Mouse (Mus musculus) megakaryocyte-erythroid progenitor cell, adult 5-6 weeks (primary cell): Measurements from ENCODE around the gene Hist2h2be. TPM values are rescaled to one million over a fixed set of nuclear protein-coding genes. Genes with fewer than 3 reads are reported as not detected.

Experiments
- ATAC-seq: replicated peaks from 2 replicates; pipeline ENCODE4 v1.8.0; 2016; ENCODE audit warnings: mild to moderate bottlenecking, inconsistent platforms; ENCODE audit not compliant: severe bottlenecking, poor library complexity, low FRiP score, low TSS enrichment
- total RNA-seq, 2 experiments: library from RNA; stranded (forward) in 1 of 2; stranded (reverse) in 1 of 2; fragments of 200-1000, 215-1000 nt in 1 of 2; fragments of >200 nt in 1 of 2; fragmentation: Nextera tagmentation in 1 of 2; gene quantifications; 2 replicates each; pipeline ENCODE4 v1.2.3; 2014 to 2017

The Hist2h2be gene
- total RNA-seq, 2 experiments from 2014 or later: 10.0 to 10.8 TPM

DNA sequence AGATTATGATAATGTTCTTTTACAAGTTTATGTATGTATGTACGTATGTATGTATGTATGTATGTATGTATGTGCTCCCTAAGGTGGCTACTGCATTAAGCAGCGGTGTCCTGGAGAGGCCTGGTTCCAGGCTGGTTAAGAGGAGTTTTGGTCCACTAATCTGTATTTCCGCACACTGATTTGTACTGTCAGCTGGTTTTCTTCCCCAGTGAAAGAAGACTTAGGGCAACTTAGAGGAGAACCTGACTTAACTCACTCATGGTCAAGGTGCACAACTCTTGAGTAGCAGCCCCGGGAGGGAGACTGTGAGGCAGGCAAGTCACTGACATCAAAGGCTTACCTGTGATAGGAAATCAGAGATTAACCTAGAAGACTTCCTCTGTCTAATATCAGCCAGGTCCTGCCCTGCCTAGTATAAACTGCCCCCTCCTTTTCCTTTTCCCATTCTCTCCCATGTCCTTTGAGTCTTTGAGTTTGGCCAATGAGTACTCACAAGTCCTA is 16.0 kb downstream of the Hist2h2be start:
- no peak for ATAC-seq

DNA sequence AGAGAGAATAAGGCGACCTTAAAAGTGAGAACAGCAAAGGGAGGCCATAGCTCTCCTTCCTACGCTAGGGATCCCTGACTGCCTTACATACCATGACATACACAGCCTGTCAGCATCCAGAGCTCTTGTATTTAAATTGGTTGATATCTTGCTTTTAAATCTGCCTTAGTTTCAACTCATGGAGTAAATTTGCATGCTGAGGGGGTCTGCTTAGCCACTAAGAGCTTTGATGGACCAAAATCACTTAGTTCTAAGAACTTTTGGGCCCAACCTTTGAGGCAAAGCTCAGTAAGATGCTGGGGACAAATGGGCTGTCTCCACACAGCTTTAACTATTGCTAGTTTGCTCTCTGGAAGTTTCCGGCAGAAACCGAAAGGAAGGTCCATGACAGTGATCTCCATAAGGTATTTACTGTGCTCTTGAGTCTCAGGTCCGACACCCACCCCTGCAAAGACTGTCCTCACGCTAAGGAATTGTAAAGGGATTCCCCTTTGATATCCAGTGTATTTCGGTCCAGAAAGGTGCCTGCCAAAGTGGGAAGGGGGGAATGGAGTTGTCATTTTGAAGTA is 16.5 kb downstream of the Hist2h2be start:
- ATAC-seq: no peak

DNA sequence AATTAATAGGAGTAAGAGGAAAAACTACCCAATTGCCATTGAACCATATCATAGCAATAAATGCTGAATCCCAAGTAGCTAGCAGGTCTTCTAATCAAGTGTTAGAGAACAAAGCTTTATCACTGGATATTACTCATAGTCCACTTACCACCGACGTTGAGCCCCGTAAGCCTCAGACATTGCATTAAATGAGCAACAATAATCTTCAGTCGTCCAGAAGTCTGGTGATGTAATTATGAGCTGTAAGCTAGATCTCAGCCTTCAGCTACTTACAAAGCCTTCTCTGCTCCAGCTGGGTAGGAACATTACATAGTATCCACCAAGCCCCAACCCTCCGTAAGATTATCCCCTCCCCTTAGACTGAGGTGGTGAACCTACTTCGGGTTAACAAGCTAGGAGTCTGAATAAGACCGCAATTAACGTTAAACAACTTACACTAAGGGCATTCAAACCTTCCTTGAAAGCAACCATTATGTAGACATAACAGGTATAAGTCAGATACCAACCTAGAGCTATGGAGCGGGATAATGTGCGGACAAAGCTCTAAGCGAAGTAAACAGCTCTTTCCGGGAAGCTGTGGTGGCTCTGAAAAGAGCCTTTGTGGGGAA is 17.1 kb downstream of the Hist2h2be start:
- ATAC-seq: peak; percentile 11

DNA sequence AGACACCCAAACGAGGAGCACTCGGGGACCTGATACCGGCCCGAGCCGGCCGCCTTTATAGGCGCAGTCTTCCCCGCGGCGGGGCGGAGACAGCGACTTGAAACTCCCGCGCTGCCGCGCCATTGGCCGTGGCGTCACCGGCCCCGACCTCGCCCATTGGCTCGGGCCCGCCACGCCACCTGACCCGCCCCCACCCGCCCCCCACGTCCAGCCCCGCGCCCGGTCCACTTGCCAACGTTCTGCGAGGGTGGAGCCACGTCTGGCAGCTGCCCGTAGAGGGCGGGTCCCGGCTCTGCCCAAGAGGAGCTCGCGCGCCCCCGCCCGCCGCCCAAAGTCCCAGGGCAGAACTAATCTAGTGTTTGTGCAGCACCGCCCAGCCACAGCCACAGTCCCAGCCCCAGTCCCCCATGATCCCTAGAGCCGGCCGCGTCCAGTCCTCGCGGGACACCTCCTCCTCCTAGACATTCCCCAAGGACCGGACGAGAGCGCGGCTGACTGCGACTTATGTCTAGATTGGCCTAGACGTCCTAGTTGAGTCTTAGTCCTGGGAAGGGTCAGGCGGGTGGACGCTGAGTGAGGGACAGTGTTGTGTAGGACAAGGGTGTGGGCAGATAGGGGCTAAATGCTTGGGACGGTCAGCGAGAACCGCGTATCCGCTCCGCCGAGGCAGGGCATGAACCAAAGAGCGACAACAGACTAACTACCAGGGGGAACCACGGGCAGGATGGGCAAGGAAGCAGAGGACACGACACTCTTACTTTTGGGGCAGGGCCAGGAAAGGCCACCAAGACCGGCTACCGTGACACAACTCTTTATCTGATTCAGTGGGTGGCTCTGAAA is 18.3 kb downstream of the Hist2h2be start, which contains the start of gene Hist2h3c2:
Hist2h3c2 (minus strand) TSS at position 174 of the 840 bp plus-strand sequence.
- ATAC-seq: peak; percentile 75

DNA sequence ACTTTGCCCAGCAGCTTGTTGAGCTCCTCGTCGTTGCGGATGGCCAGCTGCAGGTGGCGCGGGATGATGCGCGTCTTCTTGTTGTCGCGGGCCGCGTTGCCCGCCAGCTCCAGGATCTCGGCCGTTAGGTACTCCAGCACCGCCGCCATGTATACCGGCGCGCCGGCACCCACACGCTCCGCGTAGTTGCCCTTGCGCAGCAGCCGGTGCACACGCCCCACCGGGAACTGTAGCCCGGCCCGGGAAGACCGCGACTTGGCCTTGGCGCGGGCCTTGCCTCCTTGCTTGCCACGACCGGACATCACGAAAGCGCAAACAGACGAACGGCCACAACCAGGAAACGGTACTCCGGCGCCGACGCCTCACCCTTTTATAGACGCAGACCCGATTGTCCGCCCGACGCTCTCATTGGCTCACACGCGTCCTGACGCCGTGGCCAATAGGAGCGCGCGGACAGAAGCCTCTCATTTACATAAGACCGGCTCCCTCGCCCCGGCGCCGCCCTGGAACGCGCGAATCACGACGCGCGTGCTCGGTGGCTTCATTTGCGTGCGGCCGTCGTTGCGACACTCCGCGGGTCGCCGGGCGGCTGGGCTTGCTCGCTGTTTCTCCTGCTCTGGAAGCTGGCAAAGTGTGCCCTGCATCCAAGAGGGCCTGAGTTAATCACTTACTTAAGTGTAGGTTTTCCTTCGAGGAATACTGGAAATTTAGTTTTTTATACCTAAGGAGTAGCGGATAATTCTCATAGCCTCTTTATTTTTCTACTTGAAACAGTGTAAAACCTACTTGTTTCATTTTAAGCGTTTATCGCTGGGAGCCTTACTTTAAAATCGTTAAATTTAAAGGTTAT is 19.3 kb downstream of the Hist2h2be start, which contains the start of gene Hist2h2aa2:
Hist2h2aa2 (minus strand) TSS at position 328 of the 850 bp plus-strand sequence.
- ATAC-seq: peak; percentile 62

DNA sequence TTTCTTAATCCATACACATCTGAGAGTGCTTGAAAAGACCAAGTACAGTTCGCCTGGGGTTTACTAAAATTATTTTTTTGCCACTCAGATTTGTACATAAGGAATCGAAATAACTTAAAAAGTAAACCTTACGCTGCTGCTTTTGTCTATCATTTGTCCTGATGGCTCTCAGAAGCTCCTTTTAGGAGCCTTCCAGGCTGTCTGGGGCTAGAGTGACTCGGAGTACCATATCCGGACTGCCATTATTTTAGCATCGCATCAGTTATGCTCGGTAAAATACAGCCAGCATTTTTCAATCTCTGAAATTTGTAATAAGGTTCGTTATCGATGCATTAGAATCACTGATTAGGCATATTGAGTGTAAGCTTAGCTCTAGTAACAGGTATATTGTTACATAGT is 19.9 kb downstream of the Hist2h2be start:
- no peak for ATAC-seq

DNA sequence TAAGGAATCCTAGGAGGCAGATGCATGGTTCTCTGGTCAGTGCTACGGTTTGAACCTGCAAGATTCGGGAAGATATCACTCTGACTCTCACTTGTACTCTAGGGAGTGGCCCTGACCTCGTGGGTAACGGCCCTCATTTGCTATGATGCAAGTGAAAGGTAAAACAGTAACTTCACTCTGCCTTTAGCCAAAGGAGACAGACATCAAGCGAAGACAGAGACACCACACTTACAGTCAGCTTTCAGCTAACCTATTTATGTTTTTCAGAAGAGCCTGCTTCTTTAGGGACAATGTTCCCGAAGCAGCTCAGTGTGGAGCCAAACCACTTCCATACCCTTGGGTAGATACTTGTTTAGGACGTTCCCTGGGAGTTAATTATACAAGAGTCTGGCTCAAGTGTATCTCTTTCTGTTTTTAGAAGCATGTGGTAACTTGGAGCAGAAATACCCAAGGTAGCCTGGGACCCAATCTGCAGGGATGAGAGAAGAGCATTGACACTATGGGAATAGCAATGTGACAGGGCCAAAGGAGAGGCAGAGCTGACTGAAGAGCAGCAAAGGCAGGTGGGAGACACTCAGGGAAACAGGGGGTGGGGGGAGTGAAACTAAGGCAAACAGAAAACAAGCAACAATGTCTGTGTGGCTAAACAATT is 23.1 kb downstream of the Hist2h2be start:
- no peak for ATAC-seq

DNA sequence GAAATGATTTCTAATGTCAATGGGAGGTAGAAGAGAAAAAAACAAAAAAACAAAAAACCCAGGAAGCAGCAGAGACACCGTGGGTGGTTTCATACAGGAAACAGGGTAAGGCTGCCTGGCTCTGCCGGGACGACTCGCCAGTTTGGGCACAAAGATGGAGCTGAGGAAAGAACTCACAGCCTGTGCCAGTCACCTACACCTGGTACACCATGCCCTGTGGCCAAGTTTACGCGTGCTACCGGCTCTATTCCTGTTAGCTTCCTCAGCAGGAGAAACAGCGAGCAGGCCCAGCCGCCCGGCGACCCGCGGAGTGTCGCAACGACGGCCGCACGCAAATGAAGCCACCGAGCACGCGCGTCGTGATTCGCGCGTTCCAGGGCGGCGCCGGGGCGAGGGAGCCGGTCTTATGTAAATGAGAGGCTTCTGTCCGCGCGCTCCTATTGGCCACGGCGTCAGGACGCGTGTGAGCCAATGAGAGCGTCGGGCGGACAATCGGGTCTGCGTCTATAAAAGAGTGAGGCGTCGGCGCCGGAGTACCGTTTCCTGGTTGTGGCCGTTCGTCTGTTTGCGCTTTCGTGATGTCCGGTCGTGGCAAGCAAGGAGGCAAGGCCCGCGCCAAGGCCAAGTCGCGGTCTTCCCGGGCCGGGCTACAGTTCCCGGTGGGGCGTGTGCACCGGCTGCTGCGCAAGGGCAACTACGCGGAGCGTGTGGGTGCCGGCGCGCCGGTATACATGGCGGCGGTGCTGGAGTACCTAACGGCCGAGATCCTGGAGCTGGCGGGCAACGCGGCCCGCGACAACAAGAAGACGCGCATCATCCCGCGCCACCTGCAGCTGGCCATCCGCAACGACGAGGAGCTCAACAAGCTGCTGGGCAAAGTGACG is 24.3 kb downstream of the Hist2h2be start, which contains the start of gene Hist2h2aa1:
Hist2h2aa1 (plus strand) TSS at position 495 of the 884 bp plus-strand sequence.
- ATAC-seq: peak; percentile 71

DNA sequence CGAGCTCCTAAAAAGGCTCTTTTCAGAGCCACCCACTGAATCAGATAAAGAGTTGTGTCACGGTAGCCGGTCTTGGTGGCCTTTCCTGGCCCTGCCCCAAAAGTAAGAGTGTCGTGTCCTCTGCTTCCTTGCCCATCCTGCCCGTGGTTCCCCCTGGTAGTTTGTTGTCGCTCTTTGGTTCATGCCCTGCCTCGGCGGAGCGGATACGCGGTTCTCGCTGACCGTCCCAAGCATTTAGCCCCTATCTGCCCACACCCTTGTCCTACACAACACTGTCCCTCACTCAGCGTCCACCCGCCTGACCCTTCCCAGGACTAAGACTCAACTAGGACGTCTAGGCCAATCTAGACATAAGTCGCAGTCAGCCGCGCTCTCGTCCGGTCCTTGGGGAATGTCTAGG is 25.1 kb downstream of the Hist2h2be start:
- ATAC-seq: peak; percentile 72

DNA sequence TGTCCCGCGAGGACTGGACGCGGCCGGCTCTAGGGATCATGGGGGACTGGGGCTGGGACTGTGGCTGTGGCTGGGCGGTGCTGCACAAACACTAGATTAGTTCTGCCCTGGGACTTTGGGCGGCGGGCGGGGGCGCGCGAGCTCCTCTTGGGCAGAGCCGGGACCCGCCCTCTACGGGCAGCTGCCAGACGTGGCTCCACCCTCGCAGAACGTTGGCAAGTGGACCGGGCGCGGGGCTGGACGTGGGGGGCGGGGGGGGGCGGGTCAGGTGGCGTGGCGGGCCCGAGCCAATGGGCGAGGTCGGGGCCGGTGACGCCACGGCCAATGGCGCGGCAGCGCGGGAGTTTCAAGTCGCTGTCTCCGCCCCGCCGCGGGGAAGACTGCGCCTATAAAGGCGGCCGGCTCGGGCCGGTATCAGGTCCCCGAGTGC is 25.5 kb downstream of the Hist2h2be start, which contains the start of gene Hist2h3c1:
Hist2h3c1 (plus strand) TSS at position 259 of the 430 bp plus-strand sequence.
- ATAC-seq: peak; percentile 75

DNA sequence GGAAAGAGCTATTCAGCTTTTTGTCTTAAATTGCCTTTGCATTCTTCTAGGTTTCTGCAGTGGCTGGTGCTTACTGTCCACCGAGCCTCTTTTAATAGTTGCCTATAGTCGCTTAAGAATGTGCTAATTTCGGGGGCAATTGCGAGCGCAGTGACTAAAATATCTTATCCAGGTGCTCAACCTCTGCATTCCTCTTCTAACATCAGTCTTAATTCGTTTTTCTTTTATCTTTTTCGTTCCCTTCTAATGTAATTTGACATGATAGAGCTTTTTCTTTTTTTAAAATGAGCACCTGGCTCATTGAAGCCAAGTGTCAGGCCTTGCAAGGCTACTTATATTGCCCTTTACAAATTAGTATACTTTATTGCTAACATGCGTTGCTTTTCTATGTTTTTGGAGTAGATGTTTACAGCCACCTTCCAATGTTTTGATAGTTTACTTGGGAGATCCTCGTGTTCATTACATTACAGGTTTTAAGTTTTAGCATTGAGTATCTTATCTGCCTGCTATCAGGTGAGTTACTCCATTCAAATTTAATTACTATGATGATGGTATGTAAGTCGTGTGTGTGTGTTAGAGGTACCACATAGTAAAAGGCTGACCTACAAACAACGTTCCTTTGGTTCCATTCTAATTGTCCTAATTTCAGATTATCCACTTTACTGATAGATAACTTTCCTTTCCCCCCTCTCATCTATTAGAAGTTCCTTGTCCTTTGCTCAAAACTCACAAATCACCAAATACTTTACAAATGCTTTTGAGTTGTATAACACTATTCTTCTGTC is 26.6 kb downstream of the Hist2h2be start:
- ATAC-seq: no peak

DNA sequence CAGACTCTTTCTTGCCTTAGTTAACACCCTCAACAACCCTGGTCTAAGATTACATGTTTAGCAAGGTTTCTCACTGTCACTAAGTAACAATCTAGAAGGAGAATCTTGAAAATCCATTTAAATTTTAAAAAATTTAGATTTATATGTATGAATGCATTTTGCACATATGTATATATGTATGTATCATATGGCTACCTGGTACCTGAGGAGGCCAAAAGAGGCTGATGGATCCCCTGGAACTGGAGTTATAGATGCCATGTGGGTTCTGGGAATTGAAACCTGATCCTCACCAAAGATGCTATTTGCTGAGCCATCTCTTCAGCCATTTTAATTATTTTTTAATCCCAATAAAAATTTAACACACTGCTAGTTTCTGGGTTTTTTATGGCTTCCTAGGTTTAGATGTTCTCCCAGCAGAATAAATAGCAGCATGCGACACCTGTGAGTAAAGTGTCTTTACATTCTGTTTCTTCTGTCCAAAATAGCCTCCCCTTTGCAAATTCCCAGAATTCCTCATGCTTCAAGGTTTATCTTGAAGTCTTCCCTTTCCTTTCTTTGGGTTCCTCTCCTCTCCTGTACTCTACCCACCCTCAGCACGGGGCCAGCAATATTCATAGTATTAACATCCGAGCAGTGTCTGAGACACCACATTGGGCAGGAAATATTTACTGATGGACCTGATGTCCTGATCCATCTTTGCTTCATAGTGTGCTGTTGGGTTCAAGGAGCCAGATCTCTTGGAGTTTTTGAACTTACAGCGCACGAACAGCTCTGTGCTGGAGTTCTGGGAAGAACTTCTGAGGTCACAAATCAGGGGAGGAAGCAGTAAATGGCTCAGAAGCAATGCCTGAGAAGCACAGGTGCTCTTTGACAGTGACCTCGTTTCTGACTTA is 27.5 kb downstream of the Hist2h2be start:
- no peak for ATAC-seq

DNA sequence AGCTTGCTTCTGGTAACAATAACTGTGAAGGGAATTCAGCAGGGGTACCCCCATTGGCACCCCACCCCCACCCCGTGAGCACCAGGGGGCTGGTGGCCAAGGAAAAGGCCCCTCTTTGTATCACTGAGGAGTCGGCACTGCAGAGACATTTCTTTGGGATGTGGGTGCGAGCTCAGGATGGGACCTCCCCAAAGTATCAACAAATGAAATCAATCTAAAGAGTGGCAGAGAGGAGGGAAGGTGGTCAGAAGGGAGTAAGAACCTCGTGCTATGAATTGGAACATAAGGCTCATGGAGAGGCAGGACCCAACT is 28.1 kb downstream of the Hist2h2be start:
- ATAC-seq: no peak

DNA sequence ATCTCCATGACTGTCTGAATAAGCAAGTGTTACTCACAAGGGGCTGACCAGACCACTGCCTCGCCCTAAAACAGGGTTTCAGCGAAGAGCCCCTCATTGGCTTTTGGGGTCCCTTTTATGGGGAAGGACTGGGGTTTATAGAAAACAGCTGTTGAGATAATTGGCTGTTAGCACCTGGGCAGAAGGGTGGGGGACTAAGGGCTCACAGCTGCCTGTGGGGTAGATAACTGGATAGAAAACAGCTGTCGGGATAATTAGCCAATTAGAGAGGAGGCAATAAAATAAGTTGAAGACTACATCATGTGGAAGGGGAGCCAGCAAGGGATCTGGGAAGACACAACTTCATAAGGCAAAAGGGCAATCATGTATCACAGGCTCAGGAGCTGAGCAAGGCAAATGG is 30.0 kb downstream of the Hist2h2be start:
- ATAC-seq: no peak

DNA sequence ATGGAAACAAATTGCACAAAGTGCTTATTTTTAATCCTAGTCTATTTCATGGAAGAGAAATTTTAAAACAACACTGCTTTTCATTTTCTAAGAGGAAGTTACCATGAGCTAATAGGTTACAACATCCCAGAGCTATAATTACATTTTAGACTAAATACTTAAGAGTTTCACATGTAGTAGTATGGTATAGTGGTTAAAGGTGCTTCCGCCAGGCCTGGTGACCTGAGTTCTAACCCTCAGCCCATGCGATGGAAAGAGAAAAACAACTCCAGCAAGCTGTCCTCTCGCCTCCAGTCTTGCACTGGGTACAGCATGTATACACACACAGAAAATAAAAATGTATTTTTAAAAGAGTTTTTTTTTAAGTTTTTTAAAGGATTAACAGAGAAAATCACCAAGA is 30.9 kb downstream of the Hist2h2be start:
- ATAC-seq: no peak

DNA sequence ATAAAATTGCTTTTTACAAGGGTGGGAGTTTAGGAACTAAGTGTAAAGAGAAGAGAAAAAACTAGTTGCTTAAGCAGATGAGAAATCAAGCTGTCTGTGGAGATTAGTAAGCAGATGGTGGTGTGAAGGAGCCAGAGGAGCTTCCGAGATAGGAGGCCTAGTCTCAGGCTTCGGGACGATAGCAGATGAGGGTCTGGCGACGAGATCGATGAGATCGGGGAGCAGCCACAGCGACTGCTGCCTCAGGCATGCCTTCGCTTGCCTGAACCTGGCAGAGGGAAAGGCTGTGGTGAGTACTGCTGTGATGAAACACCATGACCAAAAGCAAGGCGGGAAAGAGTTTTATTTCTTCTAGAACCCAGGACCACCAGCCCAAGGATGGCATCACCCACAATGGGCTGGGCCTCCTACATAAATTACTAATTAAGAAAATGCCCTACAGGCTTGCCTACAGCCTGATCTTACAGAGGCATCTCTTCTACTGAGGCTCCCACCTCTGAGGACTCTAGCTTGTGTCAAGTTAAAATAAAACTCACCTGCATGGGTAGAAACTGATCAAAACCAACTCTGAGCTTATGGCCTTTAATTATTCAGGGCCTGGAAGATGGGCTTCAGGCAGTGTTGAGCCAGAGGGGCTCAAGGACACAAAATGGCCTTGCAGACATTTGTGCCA is 33.9 kb downstream of the Hist2h2be start:
- peak; percentile 98 for ATAC-seq
